Mouse (Mus musculus) myocyte (in vitro differentiated cells): ENCODE results near the gene Cldn14.

Experiments
- CEBPB ChIP-seq: IDR thresholded peaks from 2 replicates; pipeline ENCODE4 v1.6.1; 2011; ENCODE audit warnings: mild to moderate bottlenecking, moderate library complexity; ENCODE audit not compliant: poor library complexity, insufficient read depth, severe bottlenecking
- E2F4 ChIP-seq: IDR thresholded peaks from one replicate; pipeline ENCODE4 v1.6.1; 2011; ENCODE audit warnings: mild to moderate bottlenecking, control low read depth, moderate library complexity; ENCODE audit not compliant: insufficient read depth
- MAX ChIP-seq: IDR thresholded peaks from one replicate; pipeline ENCODE4 v1.6.1; 2011; ENCODE audit warnings: low read depth, mild to moderate bottlenecking, control low read depth
- POLR2A ChIP-seq: IDR thresholded peaks from one replicate; pipeline ENCODE4 v1.6.1; 2011; ENCODE audit warnings: low read depth, mild to moderate bottlenecking, control low read depth, moderate library complexity; ENCODE audit not compliant: insufficient read length
- POLR2AphosphoS2 ChIP-seq: IDR thresholded peaks from one replicate; pipeline ENCODE4 v1.6.1; 2011; ENCODE audit warnings: low read depth, control low read depth; ENCODE audit not compliant: insufficient read length
- TCF12 ChIP-seq: IDR thresholded peaks from one replicate; pipeline ENCODE4 v1.6.1; 2011; ENCODE audit warnings: mild to moderate bottlenecking, control low read depth; ENCODE audit not compliant: poor library complexity, insufficient read depth, severe bottlenecking
- USF1 ChIP-seq: IDR thresholded peaks from one replicate; pipeline ENCODE4 v1.6.1; 2011; ENCODE audit warnings: low read depth, mild to moderate bottlenecking, control low read depth, moderate library complexity

DNA sequence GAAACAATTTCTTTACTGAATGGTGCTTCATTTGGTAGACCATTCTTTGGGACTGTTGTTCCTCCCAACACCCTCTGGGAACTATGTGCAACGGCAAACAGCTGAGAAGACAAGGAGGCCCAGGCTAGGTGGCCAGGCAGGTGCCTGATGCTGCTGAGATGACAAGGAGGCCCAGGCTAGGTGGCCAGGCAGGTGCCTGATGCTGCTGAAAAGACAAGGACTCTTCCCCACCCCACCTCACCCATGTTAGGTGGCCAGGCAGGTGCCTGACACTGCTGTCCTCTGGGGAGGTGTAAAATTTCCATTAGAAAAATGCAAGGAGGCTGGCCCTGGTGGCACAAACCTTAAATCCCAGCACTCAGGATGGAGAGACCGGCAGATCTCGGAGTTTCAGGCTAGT, 2.0 kb upstream of the Cldn14 start:
- TF ChIP-seq USF1 (no peak), CEBPB (no peak), POLR2A (no peak), MAX (no peak), POLR2AphosphoS2 (no peak), E2F4 (no peak), TCF12 (no peak)
